Mouse (Mus musculus): Measurements from ENCODE around the gene Gm13090.

DNA sequence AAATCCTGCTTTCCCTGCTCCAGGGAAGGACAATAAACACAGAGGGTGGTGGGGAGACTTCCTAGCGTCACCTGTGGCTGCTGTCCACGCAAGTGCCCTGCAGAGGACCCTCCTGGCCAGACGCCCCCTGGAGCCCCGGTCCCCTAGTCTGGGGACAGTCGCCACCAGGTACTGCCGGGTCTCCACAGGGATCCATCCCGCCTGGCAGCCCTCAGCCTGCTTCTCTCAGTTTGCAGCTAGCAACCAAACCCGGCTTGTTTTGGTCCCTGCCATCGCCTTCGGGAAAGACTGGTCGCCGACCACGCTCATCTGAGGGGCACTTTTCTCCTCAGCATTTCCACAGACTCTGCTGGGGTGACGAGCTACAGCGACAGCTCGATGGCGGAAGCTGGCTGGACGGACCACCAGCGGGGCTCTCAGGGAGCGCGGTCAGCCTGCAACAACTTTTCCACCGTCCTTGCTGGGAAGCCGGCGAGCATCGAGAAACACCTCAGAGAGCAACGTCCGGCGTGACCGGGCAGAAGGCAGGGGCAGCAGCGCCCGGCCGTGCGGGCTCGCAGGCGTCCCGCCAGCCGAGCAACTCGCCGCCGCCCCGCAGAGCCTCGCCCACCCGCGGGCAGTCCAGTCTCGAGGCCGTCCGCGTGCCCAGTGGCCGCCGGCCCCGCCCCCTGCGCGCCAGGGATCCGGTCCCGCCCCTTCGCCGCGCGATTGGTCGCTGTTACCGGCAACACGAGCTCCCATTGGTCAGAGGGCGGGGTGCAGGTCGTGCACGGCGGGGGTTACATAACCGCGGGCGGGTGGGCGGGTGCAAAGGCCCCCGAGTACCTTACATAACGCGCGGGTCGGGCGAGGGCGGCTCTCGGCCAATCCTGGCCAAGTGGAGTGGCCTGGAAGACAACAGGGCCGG, 45.1 kb upstream of the Gm13090 start, which contains the start of gene Per3:
- TF ChIP-seq POLR2A (IDR thresholded peaks at IDR 0.05; ENCODE audit: control insufficient read depth, extremely low read depth, insufficient read depth, low read length, poor library complexity), result 0 out of 2 replicates have a peak, but pooled peaks have one; percentile 12
- TF ChIP-seq CTCF (IDR thresholded peaks at IDR 0.05; ENCODE audit: borderline replicate concordance, control insufficient read depth, extremely low read depth, insufficient read depth, low read length, poor library complexity), result no peak

Measured in thymus, adult 2 months (tissue).